7 mouse cellular contexts compared by ENCODE assay signal in genomic region chr2:33544203-33544762, GRCm38 (mm10).
DNase-seq lines count a peak whose midpoint lies in the region; ATAC-seq lines count a peak whose summit lies in the region.

No protein-coding gene starts in this region.

- H3K27ac ChIP-seq in embryonic facial prominence, embryonic 14.5 days (replicated peaks; ENCODE audit: low read depth, low read length), result no peak overlapping the region

- no peaks in the 10 kb centered on the region for H3K9me3 ChIP-seq in embryonic facial prominence, embryonic 14.5 days (ENCODE audit: control insufficient read depth, low read length)

- peak overlapping the region; percentile 93 for H3K4me2 ChIP-seq in embryonic facial prominence, embryonic 14.5 days (ENCODE audit: low read depth, low read length)

- H3K4me3 ChIP-seq in embryonic facial prominence, embryonic 14.5 days (ENCODE audit: low read depth, low read length), result peak overlapping the region; percentile 50

- no peak for ATAC-seq in embryonic facial prominence, embryonic 14.5 days (ENCODE audit: low read depth)
- no peak for ATAC-seq in erythroid progenitor cell, adult 5-6 weeks (replicated peaks; ENCODE audit: low FRiP score, poor library complexity, severe bottlenecking)

- H3K4me1 ChIP-seq in embryonic facial prominence, embryonic 14.5 days (ENCODE audit: control insufficient read depth, insufficient read depth, low read length), result peaks cover 16% of the 10 kb centered on the region

- H3K36me3 ChIP-seq in embryonic facial prominence, embryonic 14.5 days (ENCODE audit: control insufficient read depth, insufficient read depth, low read length), result no peaks in the 10 kb centered on the region

- peak; percentile 13 for DNase-seq in thymus, postnatal 14 days
- DNase-seq in thymus, postnatal 36 days, result no peak
- DNase-seq in embryonic facial prominence, embryonic 14.5 days (ENCODE audit: low spot score), result no peak
- DNase-seq in induced T-regulatory cell, adult 2 months (ENCODE audit: low read depth), result peak; percentile 54
- peak; percentile 23 for DNase-seq in mesoderm, embryonic 11.5 days (ENCODE audit: low read depth, low spot score)
- no peak for DNase-seq in spleen, postnatal 14 days (ENCODE audit: low spot score in 2 of 2)

- WGBS in embryonic facial prominence, embryonic 14.5 days, result 0% methylated on average over 13 of the region's 43 CpGs

- H3K27me3 ChIP-seq in embryonic facial prominence, embryonic 14.5 days (replicated peaks; ENCODE audit: control insufficient read depth, insufficient read depth, low read length), result peaks cover 44% of the 10 kb centered on the region

- H3K9ac ChIP-seq in embryonic facial prominence, embryonic 14.5 days (ENCODE audit: low read depth, low read length), result peak overlapping the region; percentile 59

Comparison
In these comparisons a context has a peak if more than half of its experiments do, and no peak if none do; other contexts are left out.
1. DNase-seq: peak in thymus, postnatal 14 days (single experiment), induced T-regulatory cell, adult 2 months (single experiment) and mesoderm, embryonic 11.5 days (single experiment); none in thymus, postnatal 36 days (0 of 2), embryonic facial prominence, embryonic 14.5 days (single experiment) and spleen, postnatal 14 days (0 of 2).